Mouse (Mus musculus) forebrain, embryonic 13.5 days (tissue): ENCODE measurements around the gene Myl6. TPM values are rescaled to one million over a fixed set of nuclear protein-coding genes. Genes with fewer than 3 reads are reported as not detected.
A peak's percentile ranks its signal among the peaks of the same experiment; 100 is the strongest.

ENCODE experiments used
- ATAC-seq: fragments of 200-750 bp; cut with Nextera tagmentation; 2 replicates; pipeline ENCODE4 v1.8.0; 2017
- H3K27ac ChIP-seq: fragments of 300-500 bp; sonication (generic); 2 replicates; pipeline ENCODE4 v1.5.1; 2015; ENCODE audit warnings: inconsistent platforms, mild to moderate bottlenecking, moderate library complexity
- H3K27me3 ChIP-seq: fragments of 300-500 bp; sonication (generic); 2 replicates; pipeline ENCODE4 v1.6.1; 2015; ENCODE audit warnings: mild to moderate bottlenecking, inconsistent platforms
- H3K36me3 ChIP-seq: fragments of 300-500 bp; sonication (generic); 2 replicates; pipeline ENCODE4 v1.6.1; 2015; ENCODE audit warnings: mild to moderate bottlenecking, inconsistent platforms; ENCODE audit not compliant: poor library complexity, severe bottlenecking
- H3K4me1 ChIP-seq: fragments of 300-500 bp; sonication (generic); 2 replicates; pipeline ENCODE4 v1.6.1; 2015; ENCODE audit warnings: inconsistent platforms
- H3K4me2 ChIP-seq: fragments of 300-500 bp; sonication (generic); 2 replicates; pipeline ENCODE4 v1.6.1; 2015; ENCODE audit warnings: inconsistent platforms, mild to moderate bottlenecking, moderate library complexity
- H3K4me3 ChIP-seq: fragments of 300-500 bp; sonication (generic); 2 replicates; pipeline ENCODE4 v1.5.1; 2015; ENCODE audit warnings: mild to moderate bottlenecking, inconsistent platforms
- H3K9ac ChIP-seq: fragments of 300-500 bp; sonication (generic); 2 replicates; pipeline ENCODE4 v1.6.1; 2015; ENCODE audit warnings: mild to moderate bottlenecking, inconsistent platforms
- H3K9me3 ChIP-seq: fragments of 300-500 bp; sonication (generic); replicated peaks from 2 replicates; pipeline ENCODE4 v1.6.1; 2016; ENCODE audit warnings: inconsistent platforms
- WGBS: fragments of 180-500 bp; shearing (Covaris S2); methylation state at CpG from one replicate; pipeline ENCODE4 v1.1.7; 2015; 5-methylcytosine and 5-hydroxymethylcytosine counted together
- polyA plus RNA-seq: library from polyadenylated mRNA; unstranded; fragments of >200 nt; fragmentation: Nextera tagmentation; extraction: Ambion mirVana; gene quantifications from 2 replicates; pipeline ENCODE4 v1.2.1, GENCODE M21; 2015

Myl6 gene
- polyA plus RNA-seq, 1 experiment from 2014 or later, result 740 TPM

DNA sequence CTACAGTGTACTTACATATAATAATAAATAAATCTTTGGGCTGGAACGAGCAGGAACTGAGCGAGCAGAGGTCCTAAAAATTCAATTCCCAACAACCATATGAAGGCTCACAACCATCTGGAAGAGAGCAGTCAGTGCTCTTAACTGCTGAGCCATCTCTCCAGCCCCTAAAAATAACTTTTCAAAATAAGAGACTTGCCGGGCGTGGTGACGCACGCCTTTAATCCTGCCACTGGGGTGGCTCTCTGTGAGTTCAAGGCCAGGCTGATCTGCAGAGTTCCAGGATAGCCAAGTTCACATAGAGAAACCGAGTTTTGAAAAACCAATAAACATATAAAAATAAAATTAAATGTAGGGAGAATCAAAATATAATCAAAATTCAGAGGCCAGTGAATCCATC lies 7.6 kb downstream of the Myl6 start:
- Histone ChIP-seq H3K27me3 (no peaks in the 10 kb centered on the region), H3K9ac (no peak overlapping the region), H3K4me3 (no peak overlapping the region), H3K27ac (no peak overlapping the region), H3K4me1 (peaks cover 4% of the 10 kb centered on the region), H3K4me2 (no peak overlapping the region), H3K9me3 (no peaks in the 10 kb centered on the region), H3K36me3 (peaks cover 98% of the 10 kb centered on the region)
- 95% methylated on average over 7 of the region's 7 CpGs for WGBS
- ATAC-seq, result no peak

DNA sequence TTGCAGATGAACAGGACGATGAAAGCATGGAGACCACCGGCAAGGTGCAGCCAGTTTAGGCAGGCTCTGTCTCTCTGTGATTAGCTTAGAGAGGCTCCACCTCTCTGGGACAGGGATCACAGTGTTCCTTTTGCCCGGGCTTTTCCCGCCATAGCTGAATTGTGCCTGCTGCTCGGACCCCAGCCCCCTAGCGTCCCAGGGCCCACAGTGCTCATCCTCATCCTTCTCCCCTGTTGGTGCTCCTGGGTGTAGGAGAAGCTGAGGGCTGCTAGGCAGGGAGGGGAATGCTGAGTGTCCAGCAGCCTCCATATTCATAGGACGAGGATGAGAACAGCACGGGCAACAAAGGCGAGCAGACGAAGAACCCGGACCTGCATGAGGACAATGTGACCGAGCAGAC lies 19.6 kb downstream of the Myl6 start:
- Histone ChIP-seq H3K9me3 (no peaks in the 10 kb centered on the region), H3K36me3 (peaks cover 96% of the 10 kb centered on the region), H3K4me2 (no peak overlapping the region), H3K9ac (no peak overlapping the region), H3K4me1 (no peaks in the 10 kb centered on the region), H3K4me3 (no peak overlapping the region), H3K27me3 (no peaks in the 10 kb centered on the region), H3K27ac (no peak overlapping the region)
- ATAC-seq, result no peak
- WGBS, result 82% methylated on average over 12 of the region's 12 CpGs

DNA sequence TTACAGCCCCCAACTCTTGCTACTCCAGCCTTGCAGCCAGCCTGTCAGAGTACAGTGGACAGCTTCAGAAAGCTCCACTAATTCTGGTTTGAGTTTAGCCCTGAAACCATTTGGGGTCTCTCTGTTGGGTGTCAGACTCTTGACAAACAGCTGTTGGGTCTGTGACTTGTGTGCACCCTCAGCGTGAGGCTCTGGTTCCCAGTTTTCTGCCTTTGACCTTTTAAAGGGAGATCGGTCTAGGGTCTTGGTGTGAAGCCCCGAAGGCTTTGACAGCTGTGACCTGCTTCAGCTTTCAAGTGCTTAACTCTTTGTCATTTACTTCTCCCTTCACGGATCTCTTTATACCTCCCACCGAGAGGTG lies 33.7 kb downstream of the Myl6 start:
- H3K4me1 ChIP-seq, result peaks cover 19% of the 10 kb centered on the region
- no peaks in the 10 kb centered on the region for H3K9me3 ChIP-seq
- peaks cover 42% of the 10 kb centered on the region for H3K36me3 ChIP-seq
- peak overlapping the region; percentile 97 for H3K27ac ChIP-seq
- peak overlapping the region; percentile 94 for H3K4me2 ChIP-seq
- no peaks in the 10 kb centered on the region for H3K27me3 ChIP-seq
- peak overlapping the region; percentile 98 for H3K4me3 ChIP-seq
- WGBS, result 3% methylated on average over 5 of the region's 5 CpGs
- peak overlapping the region; percentile 99 for H3K9ac ChIP-seq
- ATAC-seq, result no peak

DNA sequence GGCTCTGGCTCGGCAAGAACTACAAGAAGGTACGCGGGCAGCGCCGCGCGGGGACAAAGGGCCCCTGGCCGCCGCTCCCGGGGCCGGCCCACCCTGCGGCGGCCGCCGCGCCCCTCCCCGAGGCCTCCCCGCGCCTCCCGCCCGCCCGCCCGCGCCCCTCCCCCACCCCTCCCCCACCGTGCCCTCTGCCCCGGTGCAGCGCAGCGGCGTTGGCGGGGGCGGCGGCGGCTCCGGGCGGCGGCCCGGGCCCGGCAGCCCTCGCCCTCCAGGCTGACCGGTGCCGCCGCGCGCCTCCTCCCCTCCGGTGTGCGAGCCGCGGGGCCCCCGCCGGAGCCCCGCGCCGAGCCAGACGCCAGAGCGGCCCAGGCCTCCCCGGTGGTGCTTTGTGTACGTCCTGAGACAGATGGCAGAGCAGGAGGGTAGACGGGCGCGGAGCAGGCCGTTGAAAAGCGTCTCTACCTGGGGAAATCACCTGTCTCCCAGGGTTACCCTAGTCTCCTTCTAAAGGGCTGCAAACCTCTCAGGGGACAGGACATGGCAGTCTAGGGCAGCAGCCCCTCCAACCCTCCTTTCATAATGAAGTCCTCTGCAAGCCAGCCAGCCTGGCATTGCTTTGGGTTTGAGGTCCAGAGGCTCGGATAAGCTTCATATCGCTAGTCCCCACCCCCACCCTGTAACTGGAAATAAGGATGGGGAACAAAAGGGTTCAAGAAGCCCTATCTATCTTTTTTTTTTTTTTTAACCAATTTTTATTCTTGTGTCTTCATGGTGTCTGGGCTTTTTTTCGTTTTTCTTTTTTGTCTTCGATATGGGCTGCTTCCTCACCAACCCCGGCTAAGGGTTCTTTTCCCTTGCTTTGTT lies 34.3 kb downstream of the Myl6 start:
- 2% methylated on average over 28 of the region's 67 CpGs for WGBS

DNA sequence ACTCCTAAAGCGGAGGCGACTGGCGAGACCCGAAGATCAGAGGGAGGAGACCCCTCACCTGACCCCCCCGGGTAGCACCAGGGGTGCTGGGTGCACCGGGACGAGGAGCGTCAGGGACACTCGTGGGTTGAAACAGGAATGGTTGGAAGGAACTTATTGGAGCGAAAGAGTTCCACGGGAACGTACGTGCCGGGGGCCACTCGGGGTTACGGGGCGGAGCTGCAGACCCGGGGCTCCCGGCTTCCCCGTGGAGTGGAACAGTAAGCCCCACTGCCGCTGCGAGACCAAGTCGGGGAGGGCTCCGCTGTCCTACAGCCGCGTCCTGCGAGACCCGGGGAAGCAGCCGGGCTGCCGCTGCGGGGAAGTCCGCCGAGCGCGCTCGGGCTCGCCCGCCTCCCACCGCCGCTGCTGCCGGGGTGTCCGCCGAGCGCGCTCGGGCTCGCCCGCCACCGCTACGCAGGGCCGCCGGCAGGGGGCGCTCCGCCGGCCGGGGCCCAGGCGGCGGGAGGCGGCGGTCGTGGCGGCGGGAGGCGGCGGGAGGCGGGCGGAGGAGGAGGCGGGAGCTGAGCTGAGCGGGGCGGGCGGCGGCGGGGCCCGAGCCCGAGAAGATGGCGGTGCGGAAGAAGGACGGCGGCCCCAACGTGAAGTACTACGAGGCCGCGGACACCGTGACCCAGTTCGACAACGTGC lies 35.1 kb downstream of the Myl6 start, which contains the start of gene Smarcc2:
Smarcc2 (plus strand) TSS at position 530 of the 690 bp plus-strand sequence.
- peaks cover 22% of the 10 kb centered on the region for H3K4me1 ChIP-seq
- peak within 1 kb of the TSS; percentile 98 for H3K4me3 ChIP-seq
- no peaks in the 10 kb centered on the region for H3K27me3 ChIP-seq
- no peaks in the 10 kb centered on the region for H3K9me3 ChIP-seq
- H3K9ac ChIP-seq, result peak within 1 kb of the TSS; percentile 99
- H3K27ac ChIP-seq, result peak within 1 kb of the TSS; percentile 97
- H3K4me2 ChIP-seq, result peak within 1 kb of the TSS; percentile 94
- peak; percentile 76 for ATAC-seq
- H3K36me3 ChIP-seq, result peaks cover 28% of the 10 kb centered on the region
- WGBS, result under 1% methylated on average over 48 of the region's 86 CpGs

More for the DNA sequence above, 34.3 kb downstream of the Myl6 start:
- H3K4me2 ChIP-seq, result peak overlapping the region; percentile 94
- ATAC-seq, result peak; percentile 62
- H3K4me3 ChIP-seq, result peak overlapping the region; percentile 98
- H3K9ac ChIP-seq, result peak overlapping the region; percentile 99
- H3K9me3 ChIP-seq, result no peaks in the 10 kb centered on the region
- H3K36me3 ChIP-seq, result peaks cover 36% of the 10 kb centered on the region
- peak overlapping the region; percentile 97 for H3K27ac ChIP-seq
- H3K27me3 ChIP-seq, result no peaks in the 10 kb centered on the region
- H3K4me1 ChIP-seq, result peaks cover 22% of the 10 kb centered on the region

DNA sequence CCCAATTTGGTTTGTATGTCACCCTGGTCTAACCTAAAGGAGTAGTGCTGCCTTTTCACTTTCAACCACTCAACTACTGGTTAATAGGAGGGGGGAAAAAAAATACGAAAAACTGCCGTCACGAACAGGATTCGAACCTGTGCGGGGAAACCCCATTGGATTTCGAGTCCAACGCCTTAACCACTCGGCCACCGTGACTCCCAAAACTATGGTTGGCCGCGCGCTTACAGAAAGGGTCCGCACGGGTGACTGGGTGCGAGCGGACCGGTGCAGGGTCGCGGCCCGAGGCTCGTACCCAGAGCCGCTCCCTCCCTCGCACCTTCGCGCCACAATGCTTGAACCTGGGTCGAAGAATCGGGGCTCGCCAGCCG lies 35.6 kb downstream of the Myl6 start:
- under 1% methylated on average over 29 of the region's 29 CpGs for WGBS
- Histone ChIP-seq H3K4me2 (peak overlapping the region; percentile 94), H3K27ac (peak overlapping the region; percentile 97), H3K9ac (peak overlapping the region; percentile 99), H3K4me1 (peaks cover 22% of the 10 kb centered on the region), H3K27me3 (no peaks in the 10 kb centered on the region), H3K9me3 (no peaks in the 10 kb centered on the region), H3K4me3 (peak overlapping the region; percentile 98), H3K36me3 (peaks cover 23% of the 10 kb centered on the region)
- ATAC-seq, result peak; percentile 72

DNA sequence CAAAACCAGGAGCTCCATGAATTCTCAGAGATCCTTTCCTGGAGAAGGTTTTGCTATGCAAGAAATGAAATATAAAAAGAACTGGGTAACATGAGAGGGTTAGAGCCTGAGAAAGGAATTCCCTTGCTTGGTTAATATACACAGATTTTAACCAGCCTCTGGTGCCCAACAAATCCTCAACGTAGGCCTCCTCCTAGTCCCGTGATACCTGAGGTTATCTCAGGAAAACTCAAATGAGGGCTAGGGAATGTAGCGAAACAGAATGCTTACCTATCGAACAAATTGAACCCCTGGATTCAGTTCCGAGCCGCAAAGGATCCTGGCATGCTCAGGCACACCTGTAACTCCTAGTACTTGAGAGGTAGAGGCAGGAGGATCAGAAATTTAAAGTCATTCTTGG lies 36.3 kb downstream of the Myl6 start:
- Histone ChIP-seq H3K4me2 (no peak overlapping the region), H3K4me1 (peaks cover 22% of the 10 kb centered on the region), H3K4me3 (0 out of 2 replicates have a peak overlapping the region, but pooled peaks have one; percentile 98), H3K9me3 (no peaks in the 10 kb centered on the region), H3K36me3 (peaks cover 16% of the 10 kb centered on the region), H3K27me3 (no peaks in the 10 kb centered on the region), H3K27ac (no peak overlapping the region), H3K9ac (no peak overlapping the region)
- 88% methylated on average over 6 of the region's 6 CpGs for WGBS
- no peak for ATAC-seq

DNA sequence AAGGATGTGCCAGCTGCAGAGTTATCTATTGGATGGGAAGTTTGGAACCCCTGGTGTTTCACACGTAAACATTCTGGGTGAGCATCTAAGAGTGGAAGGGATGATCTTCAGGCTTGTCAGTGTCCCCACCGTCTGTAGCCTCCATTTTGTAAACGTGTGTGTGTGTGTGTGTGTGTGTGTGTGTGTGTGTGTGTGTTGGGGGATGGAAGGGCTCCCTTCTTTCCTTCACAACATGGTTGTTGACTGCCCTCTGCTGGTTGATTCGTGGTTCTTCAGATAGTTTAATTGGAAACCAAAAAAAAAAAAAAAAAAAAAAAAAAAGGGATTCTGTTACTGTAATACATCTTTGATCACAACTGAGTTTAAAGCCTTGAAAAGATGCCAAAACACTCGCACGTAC lies 38.7 kb downstream of the Myl6 start:
- no peaks in the 10 kb centered on the region for H3K27me3 ChIP-seq
- ATAC-seq, result peak; percentile 17; the same call in 1 of the 2 replicates
- H3K4me2 ChIP-seq, result peak overlapping the region; percentile 37
- 3% methylated on average over 6 of the region's 6 CpGs for WGBS
- no peaks in the 10 kb centered on the region for H3K9me3 ChIP-seq
- H3K27ac ChIP-seq, result no peak overlapping the region
- H3K9ac ChIP-seq, result no peak overlapping the region
- no peak overlapping the region; the same call in 1 of the 2 replicates for H3K4me3 ChIP-seq
- H3K4me1 ChIP-seq, result peaks cover 10% of the 10 kb centered on the region
- H3K36me3 ChIP-seq, result no peaks in the 10 kb centered on the region

DNA sequence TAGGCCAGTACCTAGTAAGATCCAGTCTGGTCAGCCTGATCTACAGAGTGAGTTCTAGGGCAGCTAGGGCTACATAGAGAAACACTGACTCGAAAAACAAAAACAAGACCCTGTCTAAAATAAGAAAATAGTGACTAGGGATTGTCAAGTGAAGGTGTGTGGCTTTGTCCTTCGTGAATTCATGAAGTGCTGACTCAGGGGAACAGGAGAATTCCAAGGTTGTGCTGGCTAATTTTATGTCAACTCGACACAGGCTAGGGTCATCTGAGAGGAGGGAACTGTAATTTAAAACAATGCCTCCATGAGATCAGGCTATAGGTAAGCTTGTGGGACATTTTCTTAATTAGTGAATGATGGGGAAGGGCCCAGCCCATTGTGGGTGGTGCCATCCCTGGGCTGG lies 39.5 kb downstream of the Myl6 start:
- Histone ChIP-seq H3K27ac (no peak overlapping the region), H3K9me3 (no peaks in the 10 kb centered on the region), H3K36me3 (no peaks in the 10 kb centered on the region), H3K9ac (no peak overlapping the region), H3K4me1 (peaks cover 8% of the 10 kb centered on the region; the same call in 1 of the 2 replicates), H3K27me3 (no peaks in the 10 kb centered on the region), H3K4me2 (no peak overlapping the region), H3K4me3 (no peak overlapping the region)
- 83% methylated on average over 3 of the region's 3 CpGs for WGBS
- no peak for ATAC-seq

DNA sequence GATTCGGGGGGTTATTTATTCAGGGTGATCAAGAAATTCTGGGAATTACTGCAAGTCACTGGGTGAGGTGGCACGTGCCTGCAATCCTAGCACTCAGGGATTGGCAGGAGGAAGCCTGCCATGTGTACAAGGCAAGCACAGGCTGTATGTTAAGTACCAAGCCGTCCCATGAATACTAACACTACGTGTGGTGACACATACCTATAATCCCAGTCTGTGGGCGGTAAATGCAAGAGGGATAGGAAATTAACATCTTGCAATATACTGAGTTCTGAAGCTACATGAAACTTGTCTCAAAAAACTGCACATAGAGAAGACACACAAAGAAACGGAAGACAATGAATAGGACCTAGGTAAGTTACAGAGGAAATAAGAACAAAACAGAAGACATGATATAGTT lies 42.9 kb downstream of the Myl6 start:
- WGBS, result 84% methylated on average over 6 of the region's 6 CpGs
- no peaks in the 10 kb centered on the region for H3K27me3 ChIP-seq
- no peak overlapping the region for H3K4me2 ChIP-seq
- no peak overlapping the region for H3K9ac ChIP-seq
- no peak for ATAC-seq
- H3K9me3 ChIP-seq, result no peaks in the 10 kb centered on the region
- peaks cover 3% of the 10 kb centered on the region; the same call in 1 of the 2 replicates for H3K4me1 ChIP-seq
- no peaks in the 10 kb centered on the region for H3K36me3 ChIP-seq
- no peak overlapping the region for H3K4me3 ChIP-seq
- H3K27ac ChIP-seq, result no peak overlapping the region

DNA sequence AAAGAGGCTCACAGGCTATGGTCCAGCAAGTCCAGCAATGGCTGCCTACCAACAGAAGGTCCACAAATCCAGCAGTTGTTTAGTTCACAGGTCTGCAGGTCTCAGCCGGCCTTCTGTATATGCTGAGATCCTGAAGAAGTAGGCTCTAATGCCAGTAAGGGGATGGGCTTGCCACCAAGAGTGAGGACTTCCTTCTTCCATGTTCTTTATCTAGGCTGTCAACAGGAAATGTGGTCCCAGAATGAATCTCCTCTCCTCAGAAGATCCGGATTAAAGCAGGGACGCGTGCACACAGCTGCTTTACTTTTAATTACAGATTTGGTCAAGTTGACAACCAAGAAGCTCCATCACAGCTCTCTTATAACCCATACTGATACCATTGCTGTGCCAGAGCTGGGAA lies 48.5 kb downstream of the Myl6 start:
- Histone ChIP-seq H3K9me3 (no peaks in the 10 kb centered on the region), H3K4me2 (no peak overlapping the region), H3K27me3 (no peaks in the 10 kb centered on the region), H3K36me3 (peaks cover 21% of the 10 kb centered on the region), H3K4me1 (no peaks in the 10 kb centered on the region), H3K27ac (no peak overlapping the region), H3K4me3 (no peak overlapping the region), H3K9ac (no peak overlapping the region)
- 86% methylated on average over 4 of the region's 4 CpGs for WGBS
- ATAC-seq, result no peak

DNA sequence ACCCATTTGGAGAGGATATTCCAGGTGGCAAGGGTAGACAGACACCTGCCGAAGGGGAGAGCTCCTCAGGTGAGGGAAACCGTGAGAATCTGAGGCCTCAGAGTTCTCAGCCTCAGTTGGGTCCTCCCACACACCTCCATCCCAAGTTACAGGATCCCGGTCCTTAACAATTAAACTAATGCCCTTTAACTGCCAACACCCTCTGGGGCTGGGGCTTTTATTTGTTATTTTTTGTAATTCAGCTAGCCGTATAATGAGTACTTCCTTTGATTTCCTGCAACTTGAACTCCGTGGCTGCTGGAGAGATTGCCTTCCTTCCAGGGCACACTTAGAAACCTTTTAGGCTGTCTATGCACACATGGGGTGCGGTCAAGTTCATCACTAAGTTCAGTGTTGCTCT lies 49.6 kb downstream of the Myl6 start:
- Histone ChIP-seq H3K27ac (no peak overlapping the region), H3K4me1 (no peaks in the 10 kb centered on the region), H3K9me3 (no peaks in the 10 kb centered on the region), H3K27me3 (no peaks in the 10 kb centered on the region), H3K9ac (no peak overlapping the region), H3K4me2 (no peak overlapping the region), H3K36me3 (peaks cover 31% of the 10 kb centered on the region), H3K4me3 (no peak overlapping the region)
- 75% methylated on average over 6 of the region's 6 CpGs for WGBS
- no peak for ATAC-seq
